Mouse (Mus musculus) T-helper 2 cell (primary cell): ENCODE results near the gene Mid1.

Experiments
- in situ Hi-C: fragments of 300-600 bp; cut with MboI, MseI; formaldehyde crosslinking; loops from one replicate; pipeline ENCODE4 v1.15.1; 2025; ENCODE audit warnings: high pct_unique_total_duplicates

Gene Mid1

GRCm38 (mm10) chrX:169883536-169884272, 198.7 kb downstream of the Mid1 start:
- in situ Hi-C loops: no loop called here

GRCm38 (mm10) chrX:169890541-169890940, 205.5 kb downstream of the Mid1 start:
- in situ Hi-C loops: no loop called here

- in situ Hi-C loops: no loop called here
Observed at GRCm38 (mm10) chrX:169892100-169892499, 207.1 kb downstream of the Mid1 start.

GRCm38 (mm10) chrX:169892631-169893030, 207.6 kb downstream of the Mid1 start:
- in situ Hi-C loops: no loop called here

- in situ Hi-C loops: no loop called here
Observed at GRCm38 (mm10) chrX:169899227-169899950, 214.4 kb downstream of the Mid1 start.

GRCm38 (mm10) chrX:169902860-169903259, 217.9 kb downstream of the Mid1 start:
- in situ Hi-C loops: no loop called here

GRCm38 (mm10) chrX:169903656-169904055, 218.7 kb downstream of the Mid1 start:
- in situ Hi-C loops: no loop called here

- in situ Hi-C loops: no loop called here
Observed at GRCm38 (mm10) chrX:169906054-169906508, 221.1 kb downstream of the Mid1 start.

- in situ Hi-C loops: no loop called here
Observed at GRCm38 (mm10) chrX:169909898-169910297, 224.9 kb downstream of the Mid1 start.

- in situ Hi-C loops: no loop called here
Observed at GRCm38 (mm10) chrX:169915738-169916137, 230.7 kb downstream of the Mid1 start.

GRCm38 (mm10) chrX:169922541-169922940, 237.5 kb downstream of the Mid1 start:
- in situ Hi-C loops: no loop called here

- in situ Hi-C loops: no loop called here
Observed at GRCm38 (mm10) chrX:169923417-169923816, 238.4 kb downstream of the Mid1 start.

GRCm38 (mm10) chrX:169925600-169925999, 240.6 kb downstream of the Mid1 start:
- in situ Hi-C loops: no loop called here

- in situ Hi-C loops: no loop called here
Observed at GRCm38 (mm10) chrX:169927110-169927817, 242.3 kb downstream of the Mid1 start.

- in situ Hi-C loops: no loop called here
Observed at GRCm38 (mm10) chrX:169930868-169931267, 245.9 kb downstream of the Mid1 start.

- in situ Hi-C loops: no loop called here
Observed at GRCm38 (mm10) chrX:169933228-169933627, 248.2 kb downstream of the Mid1 start.

- in situ Hi-C loops: no loop called here
Observed at GRCm38 (mm10) chrX:169937119-169937719, 252.2 kb downstream of the Mid1 start.

GRCm38 (mm10) chrX:169940531-169940930, 255.5 kb downstream of the Mid1 start:
- in situ Hi-C loops: no loop called here

- in situ Hi-C loops: no loop called here
Observed at GRCm38 (mm10) chrX:169950596-169950995, 265.6 kb downstream of the Mid1 start.

- in situ Hi-C loops: loop anchor here (10.0 kb wide), 1 partner anchor 175 kb away; no protein-coding TSS in a partner anchor
Observed at GRCm38 (mm10) chrX:169969337-169969736, 284.3 kb downstream of the Mid1 start.

GRCm38 (mm10) chrX:169969765-169970164, 284.8 kb downstream of the Mid1 start:
- in situ Hi-C loops: loop anchor here (10.0 kb wide), 2 partner anchors 55 to 175 kb away; no protein-coding TSS in a partner anchor

GRCm38 (mm10) chrX:169970546-169970945, 285.5 kb downstream of the Mid1 start:
- in situ Hi-C loops: loop anchor here (10.0 kb wide), 1 partner anchor 54 kb away; no protein-coding TSS in a partner anchor
